Mouse (Mus musculus): ENCODE data around the gene Ddc.

DNA sequence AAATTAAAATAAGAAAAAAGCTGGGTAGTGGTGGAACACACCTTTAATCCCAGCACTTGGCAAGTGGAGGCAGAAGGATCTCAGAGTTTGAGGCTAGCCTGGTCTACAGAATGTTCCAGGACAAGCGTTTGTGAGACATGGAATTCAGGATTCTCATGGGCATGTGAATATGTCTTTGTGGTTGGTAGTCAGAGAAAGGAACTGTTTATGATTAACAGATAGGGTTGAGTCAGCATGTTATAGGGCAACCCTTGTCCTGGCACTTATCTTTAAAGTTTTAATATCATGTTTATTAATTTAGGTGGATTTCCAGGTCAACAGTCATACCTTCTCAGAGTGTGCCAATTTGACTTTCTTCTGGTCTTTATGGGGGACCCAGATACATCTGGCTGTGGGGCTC, 4.2 kb downstream of the Ddc start:
- no peak for TF ChIP-seq CTCF (conservative IDR thresholded peaks at IDR 0.05 in 1 of 2, IDR thresholded peaks at IDR 0.05 in 1 of 2; ENCODE audit: low read depth in 2 of 2, low read length in 2 of 2)
- TF ChIP-seq POLR2A (IDR thresholded peaks at IDR 0.05; ENCODE audit: low read depth, low read length) = no peak
- no peak for TF ChIP-seq ELF1 (IDR thresholded peaks at IDR 0.05; ENCODE audit: low read depth, low read length)
- TF ChIP-seq RCOR1 (conservative IDR thresholded peaks at IDR 0.05; ENCODE audit: low read depth, low read length) = no peak

All from CH12.LX (cell line).